Mouse (Mus musculus) megakaryocyte-erythroid progenitor cell, adult 5-6 weeks (primary cell): ENCODE measurements around the gene Slc44a4. TPM values are rescaled to one million over a fixed set of nuclear protein-coding genes. Genes with fewer than 3 reads are reported as not detected.
A peak's percentile ranks its signal among the peaks of the same experiment; 100 is the strongest.

ENCODE experiments used
- ATAC-seq: replicated peaks from 2 replicates; pipeline ENCODE4 v1.8.0; 2016; ENCODE audit warnings: mild to moderate bottlenecking, inconsistent platforms; ENCODE audit not compliant: severe bottlenecking, poor library complexity, low FRiP score, low TSS enrichment
- total RNA-seq, 2 experiments: library from RNA; stranded (forward) in 1 of 2; stranded (reverse) in 1 of 2; fragments of 200-1000, 215-1000 nt in 1 of 2; fragments of >200 nt in 1 of 2; fragmentation: Nextera tagmentation in 1 of 2; gene quantifications; 2 replicates each; pipeline ENCODE4 v1.2.3; 2014 to 2017

Gene Slc44a4
- total RNA-seq (2014; fragmentation: Nextera tagmentation) (not detected in 2 replicates), total RNA-seq (2017) (not detected in 2 replicates)

DNA sequence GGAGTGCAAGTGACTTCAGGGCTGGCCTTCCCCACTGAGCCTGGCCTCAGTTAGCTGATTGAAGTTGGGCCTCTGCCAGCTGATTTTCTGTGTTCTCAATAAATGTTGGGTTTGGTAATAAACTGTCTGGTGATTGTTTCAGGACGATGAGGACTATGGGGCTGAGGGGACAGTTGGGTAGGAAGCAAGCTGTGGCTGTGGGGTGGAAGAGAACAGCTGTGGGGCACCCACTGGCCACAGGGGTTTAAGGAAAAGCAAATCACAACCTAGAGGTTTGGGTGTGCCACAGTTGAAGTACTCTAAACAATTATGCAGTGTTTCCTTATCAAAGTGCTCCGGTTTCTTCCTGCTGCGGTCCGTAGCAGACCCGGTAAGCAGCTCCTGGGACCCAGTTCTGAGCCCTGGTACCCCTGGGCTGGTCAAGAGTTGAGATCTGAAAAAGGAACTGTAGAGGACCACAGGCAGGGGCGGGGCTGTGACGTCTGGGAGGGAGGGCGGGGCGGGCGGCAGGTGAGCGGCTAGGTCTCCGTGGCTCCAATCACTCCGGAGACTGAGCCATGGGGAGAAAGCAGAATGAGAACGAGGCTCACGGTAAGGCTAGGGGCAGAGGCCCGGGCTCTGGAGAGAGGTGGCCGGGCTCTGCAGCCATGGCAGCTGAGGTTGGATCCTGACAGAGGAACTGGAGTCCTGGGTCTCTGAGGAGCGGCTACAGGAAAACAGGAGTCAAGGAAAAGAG, at the start of gene Slc44a4:
Gene Slc44a4, plus strand, starts transcription at position 537 of the 736 bp plus-strand sequence.
- no peak for ATAC-seq

DNA sequence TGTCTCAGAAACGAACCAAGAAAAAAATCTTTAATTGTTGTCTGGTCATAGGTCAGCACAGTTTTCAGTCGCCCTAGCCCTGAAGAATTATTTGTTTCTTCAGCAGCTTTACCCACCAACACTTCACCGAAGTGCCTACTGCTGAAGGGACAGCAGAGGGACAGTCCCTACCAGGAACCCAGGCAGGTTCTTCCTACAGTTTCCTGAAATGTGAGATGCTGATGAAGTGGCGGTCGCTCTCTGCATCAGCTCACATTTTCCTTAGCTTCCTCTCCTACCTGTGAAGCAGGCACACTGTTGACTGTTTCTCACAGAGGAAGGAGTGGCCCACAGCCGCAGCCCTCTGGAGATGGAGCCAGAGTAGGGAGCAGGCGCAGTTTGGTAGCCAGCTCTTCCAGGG, 48.3 kb upstream of the Slc44a4 start:
- no peak for ATAC-seq

DNA sequence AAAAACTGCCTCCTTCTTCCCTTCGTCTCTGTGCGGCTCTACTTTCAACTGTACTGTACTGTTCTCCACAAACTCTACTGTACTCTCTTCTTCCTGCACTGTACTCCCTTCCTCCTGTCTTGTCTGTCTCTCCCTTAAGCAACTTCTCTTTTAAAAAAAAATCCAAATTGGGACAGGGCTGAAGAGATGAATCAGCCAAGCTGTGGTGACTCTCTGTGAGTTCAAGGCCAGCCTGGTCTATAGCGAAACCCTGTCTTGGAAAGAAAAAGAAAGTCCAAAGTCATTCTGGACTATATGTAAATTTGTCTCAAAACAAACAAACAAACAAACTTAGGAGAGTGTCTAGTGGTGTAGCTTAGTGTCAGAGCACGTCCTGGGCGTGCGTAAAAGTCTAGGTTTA, 39.9 kb upstream of the Slc44a4 start:
- no peak for ATAC-seq

DNA sequence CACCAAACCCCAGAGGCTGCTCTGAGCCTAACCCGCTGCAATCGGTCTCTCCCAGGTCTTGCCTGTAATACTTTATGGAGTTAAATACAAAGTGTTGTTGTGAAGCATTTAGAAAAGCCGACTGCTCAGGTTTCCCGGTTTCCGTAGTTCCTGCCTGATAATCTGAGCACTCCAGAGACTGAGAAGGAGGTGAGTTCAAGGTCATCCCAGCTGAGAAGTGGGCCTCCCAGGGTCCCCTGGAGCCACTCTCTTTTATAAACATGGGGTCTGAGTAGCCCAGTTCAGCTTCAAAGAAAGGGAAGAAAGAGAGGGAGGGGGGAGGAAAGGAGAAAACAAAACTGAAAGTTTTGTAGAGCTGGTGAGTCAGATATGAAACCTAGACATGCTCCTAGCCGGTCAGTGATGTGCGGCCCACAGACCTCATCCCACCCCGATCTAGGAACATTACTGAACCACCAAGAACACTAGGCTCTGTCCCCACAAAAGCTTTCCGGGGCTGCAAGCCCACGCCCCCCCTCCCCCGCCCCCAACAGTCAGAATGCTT, 34.9 kb upstream of the Slc44a4 start, which contains the start of gene Zbtb12:
Gene Zbtb12, plus strand, starts transcription at position 148 of the 544 bp plus-strand sequence.
- ATAC-seq = no peak

DNA sequence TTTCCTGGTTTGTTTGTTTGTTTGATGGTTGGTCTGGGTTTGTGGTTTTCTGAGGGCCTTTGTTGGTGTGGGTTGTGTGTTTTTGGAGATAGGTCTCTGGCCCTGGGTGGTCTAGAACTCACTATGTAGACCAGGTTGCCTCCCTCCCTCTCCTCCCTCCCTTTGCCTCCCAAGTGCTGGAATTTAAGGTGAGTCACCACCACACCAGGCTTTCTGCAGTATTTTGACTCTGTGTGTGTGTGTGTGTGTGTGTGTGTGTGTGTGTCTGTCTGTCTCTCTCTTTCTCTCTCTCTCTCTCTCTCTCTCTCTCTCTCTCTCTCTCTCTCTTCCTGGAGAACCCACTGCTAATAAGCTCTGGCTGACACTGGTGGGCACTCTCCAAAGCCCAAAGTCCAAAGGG, 33.1 kb upstream of the Slc44a4 start:
- no peak for ATAC-seq

DNA sequence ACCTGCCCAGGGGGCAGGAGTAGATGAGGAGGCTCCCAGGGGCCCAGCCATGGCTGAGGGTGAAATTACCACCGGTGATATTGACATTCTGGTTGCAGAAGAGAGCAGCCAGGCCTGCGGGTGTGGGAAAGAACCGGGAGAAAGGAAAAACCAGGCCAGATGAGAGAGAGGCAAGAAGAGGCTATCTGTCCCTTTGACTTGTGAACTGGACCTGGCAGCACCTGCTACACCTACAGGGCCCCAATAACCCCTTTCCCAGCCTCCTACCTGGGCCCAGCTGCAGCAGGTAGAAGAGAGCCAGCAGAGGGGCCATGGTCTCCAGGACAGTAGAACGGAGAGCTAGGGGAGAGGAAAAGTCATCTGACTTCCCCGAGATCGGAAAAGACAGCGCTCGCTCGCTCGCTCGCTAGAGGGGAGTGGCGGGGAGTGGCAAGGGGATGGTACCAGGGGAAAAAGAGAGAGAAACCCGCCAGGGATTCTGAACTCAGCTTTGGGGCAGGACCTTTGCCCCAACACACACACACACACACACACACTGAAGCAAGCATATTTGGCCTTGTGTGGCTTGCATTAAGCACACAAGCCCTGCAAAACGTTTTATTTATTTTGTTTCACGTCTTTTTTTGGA, 32.5 kb upstream of the Slc44a4 start, which contains the start of gene Gm20547:
Gene Gm20547, minus strand, starts transcription at position 360 of the 628 bp plus-strand sequence.
- ATAC-seq = no peak

DNA sequence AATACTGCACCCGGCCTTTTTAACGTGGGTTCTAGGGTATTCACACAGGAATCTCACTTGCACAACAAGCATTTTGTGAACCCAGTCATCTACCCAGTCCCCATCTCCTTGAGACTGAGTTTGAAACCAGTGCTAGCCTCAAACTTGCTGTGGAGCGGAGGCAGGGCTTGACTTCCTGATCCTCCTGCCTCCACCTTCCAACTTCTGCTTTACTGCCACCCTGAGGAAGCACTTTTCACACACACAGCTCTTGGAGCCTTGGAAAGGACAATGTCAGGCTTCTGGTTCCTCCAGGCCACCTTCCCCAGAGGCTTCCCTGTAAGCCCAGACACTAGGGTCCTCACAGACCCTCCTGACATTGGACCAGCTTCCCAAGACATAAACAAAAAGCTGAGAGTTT, 30.9 kb upstream of the Slc44a4 start:
- ATAC-seq = no peak

DNA sequence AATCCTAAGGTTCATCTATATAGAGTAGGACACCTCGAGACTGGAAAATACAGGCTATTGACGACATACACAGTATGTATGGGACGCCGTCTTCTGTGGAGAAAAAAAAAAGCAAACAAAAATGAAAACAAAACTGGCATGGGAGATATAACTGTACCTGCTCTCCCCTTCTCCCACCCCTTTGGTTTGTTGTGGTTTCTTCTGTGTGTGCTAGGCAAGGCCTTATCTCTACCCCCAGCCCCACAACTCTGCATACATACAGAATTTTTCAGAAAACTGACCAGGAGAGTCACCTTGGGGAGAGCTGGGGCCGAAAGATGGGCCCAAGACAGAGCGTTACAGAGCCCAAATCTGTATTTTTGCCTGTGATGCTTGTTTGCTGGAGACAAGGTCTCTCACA, 29.6 kb upstream of the Slc44a4 start:
- ATAC-seq = 0 out of 2 replicates have a peak, but pooled peaks have one; percentile 23

DNA sequence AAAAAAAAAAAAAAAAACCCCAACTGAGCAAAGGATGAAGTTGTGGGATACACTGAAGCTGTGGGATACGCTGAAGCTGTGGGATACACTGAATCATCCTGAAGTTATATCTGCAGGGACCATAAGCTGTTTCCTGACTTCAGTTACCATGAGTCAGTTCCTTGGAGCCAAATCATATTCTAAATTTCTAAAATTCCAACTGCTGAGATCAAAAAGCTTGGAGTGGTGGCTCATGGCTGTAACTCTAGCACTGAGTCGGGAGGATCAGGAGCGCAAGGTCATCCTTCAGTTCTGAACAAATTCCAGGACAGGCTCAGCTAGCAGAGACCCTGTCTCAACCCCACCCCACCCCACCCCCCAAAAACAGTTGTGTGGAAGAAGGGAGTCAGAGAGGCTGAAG, 28.7 kb upstream of the Slc44a4 start:
- ATAC-seq = no peak

DNA sequence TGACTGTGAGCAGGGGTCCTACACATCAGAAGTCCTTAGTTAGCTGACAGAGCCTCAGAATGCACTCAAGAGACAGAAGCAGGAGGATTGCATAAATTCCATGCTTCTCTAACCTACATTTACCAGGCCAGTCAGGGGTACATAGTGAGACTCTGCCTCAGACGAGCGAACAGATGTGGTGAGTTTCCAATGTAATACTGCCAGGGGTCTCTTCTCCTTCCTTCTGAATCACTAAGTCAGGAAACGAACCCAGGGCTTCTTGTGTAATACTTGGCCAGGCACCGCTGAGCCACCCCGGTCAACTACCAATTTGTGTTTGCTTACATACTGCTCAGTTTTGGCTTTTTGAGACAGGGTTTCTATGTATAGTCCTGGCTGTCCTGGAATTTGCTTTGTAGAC, 26.3 kb upstream of the Slc44a4 start:
- no peak for ATAC-seq

DNA sequence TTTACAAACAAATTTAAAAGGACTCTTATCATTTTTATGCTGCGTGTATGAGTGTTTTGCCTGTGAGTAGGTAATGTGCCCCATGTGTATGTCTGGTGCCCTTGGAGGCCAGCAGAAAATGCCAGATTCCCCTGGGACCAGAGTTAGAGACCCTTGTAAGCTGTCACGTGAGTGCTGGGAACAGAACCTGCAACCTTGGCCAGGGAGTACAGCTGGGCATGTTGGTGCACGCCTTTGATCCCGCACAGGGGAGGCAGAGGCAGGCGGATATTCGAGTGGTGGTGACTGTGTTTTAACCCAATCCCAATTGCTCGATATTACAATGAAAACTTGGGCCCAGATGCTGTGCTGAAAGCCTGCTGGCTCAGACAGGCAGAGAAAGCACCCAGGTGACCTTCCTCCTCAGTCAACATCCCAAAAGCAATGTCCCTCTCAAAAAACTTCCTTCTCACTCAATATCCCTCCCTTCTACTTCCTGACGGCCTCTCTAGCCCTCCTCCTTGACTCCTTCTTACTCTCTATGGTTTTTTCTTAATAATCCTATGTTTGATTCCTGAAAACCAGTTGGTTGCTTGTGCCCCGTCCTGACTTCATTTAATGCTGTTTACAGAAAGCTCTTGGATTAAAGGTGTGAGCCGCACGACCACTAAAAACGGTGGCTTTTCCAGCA, 24.1 kb upstream of the Slc44a4 start:
- no peak for ATAC-seq

DNA sequence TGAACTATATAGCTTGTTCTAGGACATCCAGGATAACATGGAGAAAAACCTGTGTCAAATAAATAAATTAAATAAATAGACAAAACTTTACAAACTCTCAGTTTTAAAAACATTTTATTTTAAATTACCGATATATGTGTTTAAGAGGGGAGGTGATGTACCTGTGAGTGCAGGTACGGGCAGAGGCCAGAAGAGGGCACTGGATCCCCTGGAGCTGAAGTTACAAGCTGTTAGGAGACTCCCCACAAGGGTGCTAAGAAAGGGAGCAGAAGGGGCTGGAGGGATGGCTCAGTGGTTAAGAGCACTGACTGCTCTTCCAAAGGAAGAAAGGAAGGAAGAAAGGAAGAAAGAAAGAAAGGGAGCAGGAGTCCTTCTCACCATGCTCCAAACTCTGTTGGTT, 22.9 kb upstream of the Slc44a4 start:
- no peak for ATAC-seq

DNA sequence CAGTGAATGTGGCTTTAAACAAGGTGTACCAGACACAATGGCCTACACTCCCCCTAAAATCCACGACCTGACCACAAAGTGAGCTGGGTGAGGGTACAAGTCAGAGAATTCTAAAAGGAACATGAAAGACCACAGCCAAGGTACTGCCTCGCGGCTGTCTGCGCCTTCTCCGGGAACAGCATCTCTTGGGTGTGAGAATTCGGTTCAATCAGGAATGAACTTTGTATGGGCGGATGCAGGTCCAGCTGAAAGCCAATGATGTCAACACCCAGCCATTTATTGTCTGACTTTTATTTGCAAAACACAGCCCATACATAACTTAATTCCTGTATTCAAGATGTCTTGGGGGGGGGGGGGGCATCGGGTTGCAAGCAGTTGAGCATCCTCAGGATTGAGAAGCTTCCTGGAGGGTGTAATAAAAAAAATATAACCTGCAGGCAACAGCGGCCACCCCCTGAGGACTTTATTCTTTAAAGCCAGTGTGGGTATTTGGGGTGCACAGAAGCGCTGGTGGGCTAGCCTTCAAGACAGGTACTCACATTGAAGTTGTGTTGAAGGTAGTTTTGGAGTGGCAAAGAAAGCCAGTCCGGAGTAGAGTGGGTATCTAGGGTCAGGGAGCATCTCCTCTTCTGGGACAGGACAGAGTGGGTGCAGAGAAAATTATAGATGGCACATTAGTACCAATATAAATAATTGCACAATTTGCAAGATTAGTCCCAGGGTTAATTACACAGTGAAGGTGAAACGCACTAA, 21.0 kb upstream of the Slc44a4 start:
- ATAC-seq = no peak

DNA sequence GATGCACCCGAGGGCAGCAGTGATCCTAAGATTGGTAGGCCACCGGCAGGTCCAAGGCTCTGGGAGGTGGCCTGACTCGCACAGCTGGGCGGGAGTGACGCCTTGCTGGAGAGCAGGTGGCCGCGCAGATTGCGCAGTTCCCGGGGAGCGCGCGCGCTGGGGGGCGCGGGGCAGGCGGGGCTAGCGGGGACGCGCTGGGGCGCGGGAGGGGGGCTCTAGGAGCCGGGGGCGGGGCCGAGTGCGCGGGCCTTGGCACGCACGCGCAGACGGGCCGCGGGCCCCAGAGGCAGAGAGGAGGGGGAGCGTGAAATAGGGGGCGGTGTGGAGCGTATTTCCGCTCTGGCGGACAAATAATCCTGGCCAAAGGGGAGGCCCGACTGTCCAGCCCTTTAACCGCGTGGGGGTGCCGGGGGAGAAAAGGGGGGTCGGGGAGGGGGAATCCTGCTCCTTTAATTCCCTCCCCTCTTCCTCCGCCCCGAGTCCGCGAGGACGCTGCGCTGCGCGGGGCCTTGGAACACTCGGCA, 20.1 kb upstream of the Slc44a4 start:
- peak; percentile 70 for ATAC-seq

DNA sequence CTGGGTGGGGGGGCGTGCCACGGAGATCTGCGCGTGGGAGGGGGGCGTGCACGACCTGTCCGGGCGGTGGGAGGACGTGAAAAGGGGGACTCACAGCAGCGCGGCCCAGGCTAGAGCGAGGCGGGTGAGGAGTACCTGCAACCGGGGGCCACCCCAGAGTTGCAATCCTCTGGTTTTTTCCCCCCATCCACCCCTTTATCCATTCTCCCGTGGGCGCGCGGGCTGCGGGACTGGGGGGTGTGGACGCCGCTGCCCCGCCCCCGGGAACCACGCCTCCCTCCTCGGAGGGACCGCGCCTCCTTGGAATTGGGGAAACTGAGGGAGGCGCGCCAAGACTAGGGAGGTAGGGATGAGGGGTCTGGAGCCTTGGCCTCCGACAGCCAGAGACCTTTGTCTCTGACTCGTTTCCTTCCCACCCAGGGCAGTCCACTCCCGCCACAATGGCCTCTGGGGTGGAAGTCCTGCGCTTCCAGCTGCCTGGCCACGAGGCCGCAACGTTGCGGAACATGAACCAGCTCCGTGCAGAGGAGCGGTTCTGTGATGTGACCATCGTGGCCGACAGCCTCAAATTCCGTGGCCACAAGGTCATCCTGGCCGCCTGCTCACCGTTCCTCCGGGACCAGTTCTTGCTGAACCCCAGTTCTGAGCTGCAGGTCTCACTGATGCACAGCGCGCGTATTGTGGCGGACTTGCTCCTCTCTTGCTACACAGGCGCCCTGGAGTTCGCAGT, 19.3 kb upstream of the Slc44a4 start:
- no peak for ATAC-seq

DNA sequence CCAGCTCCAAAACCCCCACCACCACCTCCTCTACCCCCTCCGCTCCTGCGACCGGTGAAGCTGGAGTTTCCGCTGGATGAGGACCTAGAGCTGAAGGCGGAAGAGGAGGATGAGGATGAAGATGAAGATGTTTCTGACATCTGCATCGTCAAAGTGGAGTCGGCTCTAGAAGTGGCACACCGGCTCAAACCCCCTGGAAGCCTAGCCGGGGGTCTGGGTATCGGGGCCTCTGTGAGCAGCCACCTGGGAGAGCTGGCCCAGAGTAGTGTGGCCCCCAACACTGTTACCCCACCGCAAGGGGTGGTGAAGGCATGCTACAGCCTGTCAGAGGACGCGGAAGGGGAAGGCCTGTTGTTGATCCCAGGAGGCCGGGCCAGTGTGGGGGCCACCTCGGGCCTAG, 18.5 kb upstream of the Slc44a4 start:
- no peak for ATAC-seq

DNA sequence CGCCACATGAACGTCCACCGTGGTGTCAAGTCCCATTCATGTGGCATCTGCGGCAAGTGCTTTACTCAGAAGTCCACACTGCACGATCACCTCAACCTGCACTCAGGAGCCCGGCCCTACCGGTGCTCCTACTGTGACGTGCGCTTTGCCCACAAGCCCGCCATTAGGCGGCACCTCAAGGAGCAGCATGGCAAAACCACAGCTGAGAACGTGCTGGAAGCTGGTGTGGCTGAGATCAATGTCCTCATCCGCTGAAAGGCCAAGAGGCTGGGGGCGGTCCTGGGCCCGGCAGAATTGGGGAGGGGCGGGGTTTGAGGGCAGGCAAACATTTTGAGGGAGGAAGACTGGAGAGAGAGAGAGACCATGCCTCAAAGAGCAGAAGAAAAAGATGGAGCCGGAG, 17.9 kb upstream of the Slc44a4 start:
- ATAC-seq = no peak

DNA sequence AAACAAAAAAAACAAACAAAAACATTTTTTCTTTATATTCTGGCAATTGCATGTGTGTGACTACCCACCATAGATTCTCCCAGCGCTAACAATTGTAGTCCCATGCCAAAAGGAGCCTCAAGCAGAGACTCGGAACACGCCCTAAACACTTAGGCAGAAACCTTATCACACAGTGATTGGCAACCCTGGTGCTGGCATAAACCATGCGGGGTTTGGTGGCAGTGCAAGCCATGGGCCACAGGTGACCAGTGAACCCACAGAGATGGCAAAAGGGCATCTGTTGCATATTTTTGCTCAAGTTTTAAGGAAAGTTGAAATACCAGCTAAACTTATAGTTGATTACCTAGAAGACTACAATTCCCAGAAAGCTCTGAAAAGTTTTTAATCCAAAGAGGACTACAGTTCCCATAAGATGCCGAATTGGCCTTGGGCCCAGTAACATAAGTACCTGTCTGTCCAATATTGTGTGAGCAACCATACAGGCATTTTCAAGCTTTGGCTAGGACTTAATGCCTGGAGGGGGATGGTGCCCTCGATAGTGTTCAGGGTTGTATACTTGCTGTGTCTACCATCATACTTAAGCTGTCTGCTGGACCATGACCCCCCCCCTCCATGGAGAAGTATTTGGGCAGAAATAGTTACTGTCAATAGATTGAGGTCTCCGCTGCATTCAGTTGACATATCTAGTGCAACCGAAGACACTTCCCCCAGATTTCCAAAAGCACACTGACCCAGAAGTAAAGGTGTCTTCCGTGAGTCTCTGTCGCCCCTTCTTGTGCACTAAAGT, 16.7 kb upstream of the Slc44a4 start:
- ATAC-seq = peak; percentile 69
